Mouse (Mus musculus) heart, postnatal 25 days (tissue): ENCODE measurements at regions not wholly inside any gene's neighbourhood (a gene's known extent, or its start where the extent isn't known, plus 50 kb on each side); places are given as distances from the start of the nearest gene placed in this dataset.

Experiments used
- DNase-seq: peaks from one replicate; pipeline ENCODE4 v3.0.0; 2022; ENCODE audit warnings: low spot score
- intact Hi-C: fragments of 180-260 bp; cut with DNase I; formaldehyde crosslinking; loops from one replicate; pipeline ENCODE4 v1.15.1; 2025

DNA sequence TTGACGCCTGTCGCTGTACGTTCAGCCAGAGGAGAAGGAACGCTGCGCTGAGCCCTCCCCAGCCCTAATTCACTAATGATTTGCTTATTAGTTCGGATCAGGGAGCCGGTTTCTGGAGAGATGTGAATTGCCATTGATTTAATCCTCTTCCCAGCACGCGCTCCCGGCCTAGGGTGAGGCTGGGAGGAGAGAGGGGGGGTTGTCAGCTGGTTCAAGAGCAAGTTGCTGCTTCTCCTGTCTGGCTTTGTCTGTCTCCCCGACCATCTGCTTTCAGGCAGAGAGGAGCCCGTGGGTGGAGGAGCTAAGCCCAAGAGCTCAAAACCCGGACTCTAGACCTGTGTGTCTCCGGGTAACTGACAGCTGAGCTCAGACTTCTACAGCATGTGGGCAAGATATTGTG lies 304.4 kb downstream of the H2al1j start:
- intact Hi-C loops = loop anchor here (5.0 to 10.0 kb wide), 5 partner anchors 227 to 620 kb away; no protein-coding TSS in a partner anchor
- DNase-seq = no peak

DNA sequence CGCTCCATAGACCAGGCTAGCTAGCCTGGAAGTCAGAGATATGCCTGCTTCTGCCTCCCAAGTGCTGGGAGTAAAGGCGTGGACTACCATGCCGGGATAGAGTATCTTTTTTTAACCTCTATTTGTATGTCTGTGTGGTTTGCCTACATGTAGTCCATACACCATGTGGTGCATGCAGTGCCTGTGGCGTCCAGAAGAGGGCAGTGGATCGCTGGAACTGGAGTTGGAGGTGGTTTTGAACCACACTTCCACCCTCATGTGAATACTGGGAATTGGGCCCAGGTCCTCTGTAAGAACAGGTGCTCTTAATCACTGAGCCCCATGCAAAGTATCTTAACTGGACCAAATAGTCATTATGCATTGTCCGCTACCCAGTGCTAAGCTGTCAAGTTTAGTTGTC lies 306.2 kb downstream of the H2al1j start:
- intact Hi-C loops = loop anchor here (5.0 to 10.0 kb wide), 5 partner anchors 229 to 618 kb away; no protein-coding TSS in a partner anchor
- no peak for DNase-seq

DNA sequence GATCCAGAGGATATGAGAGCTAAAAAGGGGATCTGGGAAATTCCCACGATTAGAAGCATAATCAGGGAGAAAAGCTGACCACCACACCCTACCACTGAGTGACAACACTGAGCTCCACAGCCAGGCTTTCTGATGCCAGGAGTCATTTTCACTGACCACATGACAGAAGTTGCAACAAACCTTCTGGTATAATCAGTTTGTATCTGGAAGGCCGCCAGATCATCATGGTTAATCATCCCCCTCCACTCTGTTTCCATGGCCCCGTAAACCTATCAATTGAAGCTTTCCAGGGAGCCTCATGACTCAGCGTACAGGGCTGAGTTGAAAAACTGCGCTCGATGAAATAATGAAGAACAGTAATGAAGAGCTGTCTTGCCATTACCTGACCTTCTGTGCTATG lies 316.9 kb downstream of the H2al1j start:
- no peak for DNase-seq
- intact Hi-C loops = no loop called here

DNA sequence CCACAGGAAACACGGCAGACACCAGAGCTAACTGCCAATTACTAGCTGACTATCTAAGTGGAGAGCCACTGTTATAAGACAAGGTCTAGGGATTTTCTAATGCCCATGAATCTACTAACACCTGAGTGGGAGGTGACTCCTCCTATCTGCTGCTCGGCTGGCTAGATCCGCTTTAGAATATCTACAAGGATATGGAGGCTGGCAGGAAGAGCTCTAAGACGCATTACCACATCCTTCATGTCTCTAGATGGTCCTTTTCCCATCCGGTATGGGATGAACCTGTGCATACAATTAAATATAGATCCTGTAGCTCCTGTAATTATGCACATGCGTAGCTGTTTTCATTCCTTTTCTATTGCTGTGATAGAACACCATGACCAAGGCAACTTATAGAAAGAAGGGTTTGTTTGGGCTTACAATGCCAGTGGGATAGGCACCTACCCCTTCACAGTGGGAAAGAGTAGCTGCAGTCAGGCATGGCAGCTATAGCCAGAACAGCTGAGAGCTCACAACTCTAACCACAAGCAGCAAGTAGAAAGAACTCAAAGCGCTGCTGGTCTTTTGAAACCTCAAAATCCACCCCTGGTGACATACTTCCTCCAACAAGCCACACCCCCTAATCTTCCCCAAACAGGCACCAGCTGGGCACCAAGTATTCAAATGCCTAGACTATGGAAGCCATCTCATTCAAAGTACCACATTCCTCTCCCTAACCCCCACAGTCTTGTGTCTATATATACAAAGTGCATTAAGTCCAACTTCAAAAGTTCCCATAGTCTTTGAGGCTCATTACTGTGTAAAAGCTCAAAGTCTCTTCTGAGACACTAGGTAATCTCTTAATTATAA lies 319.3 kb downstream of the H2al1j start:
- intact Hi-C loops = no loop called here
- no peak for DNase-seq

DNA sequence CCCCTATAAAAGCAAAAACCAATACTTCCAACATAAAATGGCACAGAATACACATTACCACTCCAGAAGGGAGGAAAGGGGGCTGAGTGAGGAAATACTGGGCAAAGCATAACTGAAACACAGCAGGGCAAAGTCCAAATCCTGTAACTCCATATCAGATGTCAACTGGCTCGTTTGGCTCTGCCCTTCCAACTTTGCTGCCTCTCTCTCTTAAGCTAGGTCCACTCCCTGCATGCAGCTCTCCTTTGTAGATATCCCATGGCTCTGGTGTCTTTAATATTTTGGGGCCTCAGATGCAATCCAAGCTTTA lies 319.9 kb downstream of the H2al1j start:
- intact Hi-C loops = no loop called here
- DNase-seq = no peak

DNA sequence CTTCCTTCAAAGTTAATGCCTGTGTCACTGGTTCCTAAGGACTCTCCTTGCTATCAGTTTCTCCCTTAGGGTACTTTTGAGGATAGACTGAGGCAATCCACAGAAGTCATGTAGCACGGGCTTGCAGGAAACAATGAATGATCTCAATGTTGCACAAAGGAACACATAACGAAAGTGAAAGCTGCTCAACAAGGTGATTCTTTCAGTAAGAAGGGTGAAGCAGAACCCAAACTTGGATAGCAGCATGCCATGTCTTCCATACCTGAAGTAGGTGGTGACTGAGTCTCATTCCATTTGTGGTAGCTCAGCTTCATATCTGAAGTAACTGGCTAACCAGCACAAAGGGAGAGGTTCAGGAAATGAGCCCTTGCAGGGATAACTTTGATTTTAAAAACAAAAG lies 325.7 kb downstream of the H2al1j start:
- intact Hi-C loops = no loop called here
- DNase-seq = no peak

DNA sequence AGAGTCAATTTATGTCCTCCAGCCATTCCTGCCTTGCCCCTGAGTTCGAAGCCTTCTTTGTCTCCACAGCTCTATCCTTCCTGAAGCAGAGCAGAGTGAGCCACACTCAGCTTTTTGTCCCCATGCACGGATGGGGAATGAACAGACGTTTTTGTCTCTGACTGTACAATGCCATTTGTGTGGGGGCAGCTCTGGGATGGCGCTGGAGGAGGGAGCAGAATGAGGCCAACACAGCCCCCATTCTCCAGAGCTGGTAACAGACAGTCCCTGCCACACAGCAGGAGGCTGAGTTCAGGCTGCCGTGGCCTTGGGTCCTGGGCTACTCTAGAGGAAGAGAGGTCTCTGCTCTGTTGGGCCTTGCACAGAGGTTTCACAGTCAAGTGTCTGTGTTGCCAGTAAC lies 327.4 kb downstream of the H2al1j start:
- DNase-seq = no peak
- intact Hi-C loops = no loop called here

DNA sequence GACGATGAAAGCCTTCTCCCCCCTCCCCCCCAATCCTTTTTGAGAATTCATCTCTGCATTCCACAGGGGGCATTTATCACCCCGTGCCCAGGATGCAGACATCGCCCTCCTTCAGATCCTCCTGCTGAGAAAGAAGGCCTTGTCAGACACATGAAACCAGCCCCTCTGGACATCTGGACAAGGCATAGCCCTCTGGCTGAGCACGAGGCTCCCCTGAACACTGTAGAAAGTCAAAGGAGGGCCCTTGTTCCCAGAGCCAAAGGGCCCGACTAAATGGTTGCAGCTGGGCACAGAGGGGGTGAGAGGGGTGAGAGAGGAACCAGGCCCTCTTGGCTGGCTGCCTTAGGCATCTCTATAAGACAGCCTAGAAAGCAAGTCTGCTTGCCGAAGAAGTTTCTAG lies 327.8 kb downstream of the H2al1j start:
- intact Hi-C loops = no loop called here

DNA sequence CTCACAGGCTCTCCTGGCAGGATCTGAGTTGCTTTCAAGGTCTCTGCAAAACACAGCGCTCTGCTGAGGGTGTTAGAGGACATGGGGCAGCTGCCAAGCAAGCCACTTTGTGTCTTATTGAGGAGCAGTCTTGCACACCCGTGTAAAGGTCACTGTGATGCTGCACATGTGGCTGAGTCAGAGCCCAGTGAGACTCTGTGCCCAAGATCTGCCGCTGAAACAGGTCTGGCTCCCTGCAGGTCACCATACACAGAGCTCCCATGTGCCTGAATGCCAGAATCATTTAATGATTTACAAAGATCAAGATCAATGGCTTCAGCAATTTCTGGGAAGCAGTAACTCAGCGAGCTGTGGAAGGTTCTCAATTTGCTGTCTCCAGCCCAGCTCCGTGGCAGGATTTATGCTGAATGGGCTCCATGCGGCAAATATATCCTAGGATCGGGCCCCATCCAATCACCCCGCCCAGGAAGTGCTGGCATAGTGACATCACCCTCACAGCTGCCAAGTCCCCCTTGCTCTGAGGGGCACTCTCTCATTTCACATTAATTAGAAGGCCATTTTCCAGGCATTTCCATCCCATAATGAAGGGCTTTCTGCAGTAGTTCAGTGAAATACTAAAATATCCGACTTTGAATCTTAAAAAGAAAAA lies 330.1 kb downstream of the H2al1j start:
- intact Hi-C loops = no loop called here
- no peak for DNase-seq

More for the DNA sequence above, 327.8 kb downstream of the H2al1j start:
- DNase-seq = no peak

DNA sequence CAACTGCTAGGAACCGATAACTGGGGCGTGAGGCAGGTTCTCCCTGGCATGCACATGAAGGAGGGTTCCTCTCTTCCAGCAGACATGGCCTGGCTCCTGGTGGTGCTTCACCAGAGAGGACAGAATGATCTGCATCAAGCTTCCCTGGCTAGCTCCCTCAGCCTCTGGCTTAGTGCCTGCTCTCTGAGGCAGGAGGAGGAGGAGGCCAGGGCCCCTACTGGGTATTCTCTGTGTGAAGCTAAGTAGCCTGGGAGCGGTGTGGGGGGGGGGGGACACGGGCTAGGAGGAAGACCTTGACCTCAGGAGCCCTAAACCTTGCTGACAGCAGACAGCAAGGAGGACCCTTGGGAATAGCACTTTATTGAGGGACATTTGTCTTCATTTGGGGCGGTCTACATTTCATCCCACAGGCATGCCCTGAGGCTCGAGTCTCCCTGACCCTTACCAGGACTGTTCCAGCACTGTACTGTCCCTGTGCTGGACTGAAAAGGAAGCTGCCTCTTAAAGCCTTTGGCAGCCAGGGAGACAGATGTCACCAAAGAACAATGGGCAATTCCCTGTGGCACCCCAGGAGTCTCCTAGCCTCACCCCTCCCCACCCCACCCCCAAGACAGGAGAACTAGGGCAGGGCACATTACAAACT lies 335.7 kb downstream of the H2al1j start:
- intact Hi-C loops = loop anchor here (10.0 kb wide), 3 partner anchors 141 to 411 kb away; no protein-coding TSS in a partner anchor
- no peak for DNase-seq

DNA sequence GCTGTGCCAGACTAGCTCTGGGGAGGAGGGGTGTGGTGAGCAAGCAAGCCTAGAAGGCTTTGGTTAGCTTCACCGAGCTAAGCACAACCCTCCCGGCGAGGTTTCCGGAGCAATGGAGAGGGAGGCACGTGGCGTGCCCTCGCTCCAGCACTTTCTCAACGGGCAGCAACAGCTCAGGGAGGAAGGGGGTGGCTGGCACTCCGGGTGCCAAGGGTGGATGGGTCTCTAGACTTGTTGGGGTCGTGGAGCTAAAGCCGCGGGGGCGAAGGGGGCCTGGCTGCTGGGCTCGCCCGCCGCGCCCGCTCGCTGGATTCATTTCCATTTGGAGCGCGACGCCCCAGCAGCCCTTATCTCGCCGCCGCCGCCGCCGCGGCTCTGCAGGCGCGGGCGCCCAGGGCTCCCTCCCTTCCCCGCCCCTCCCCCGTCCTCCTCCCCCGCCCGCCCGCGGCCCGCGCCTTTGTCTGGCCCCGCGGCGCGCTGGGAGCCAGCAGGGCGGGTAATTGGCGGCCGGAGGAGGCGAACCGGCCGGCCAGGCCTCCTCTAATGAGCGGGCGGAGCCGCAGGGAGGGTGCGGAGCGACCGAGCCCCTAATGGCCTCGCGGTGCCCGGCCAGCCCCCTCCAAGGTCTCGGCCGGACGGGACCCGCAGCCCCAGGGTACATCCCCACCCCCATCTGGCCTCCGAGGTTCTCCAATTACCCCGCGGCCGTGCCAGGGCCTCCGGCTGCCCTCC lies 336.9 kb downstream of the H2al1j start:
- intact Hi-C loops = loop anchor here (5.0 to 10.0 kb wide), 4 partner anchors 63 to 410 kb away; no protein-coding TSS in a partner anchor
- DNase-seq = peak; percentile 51

DNA sequence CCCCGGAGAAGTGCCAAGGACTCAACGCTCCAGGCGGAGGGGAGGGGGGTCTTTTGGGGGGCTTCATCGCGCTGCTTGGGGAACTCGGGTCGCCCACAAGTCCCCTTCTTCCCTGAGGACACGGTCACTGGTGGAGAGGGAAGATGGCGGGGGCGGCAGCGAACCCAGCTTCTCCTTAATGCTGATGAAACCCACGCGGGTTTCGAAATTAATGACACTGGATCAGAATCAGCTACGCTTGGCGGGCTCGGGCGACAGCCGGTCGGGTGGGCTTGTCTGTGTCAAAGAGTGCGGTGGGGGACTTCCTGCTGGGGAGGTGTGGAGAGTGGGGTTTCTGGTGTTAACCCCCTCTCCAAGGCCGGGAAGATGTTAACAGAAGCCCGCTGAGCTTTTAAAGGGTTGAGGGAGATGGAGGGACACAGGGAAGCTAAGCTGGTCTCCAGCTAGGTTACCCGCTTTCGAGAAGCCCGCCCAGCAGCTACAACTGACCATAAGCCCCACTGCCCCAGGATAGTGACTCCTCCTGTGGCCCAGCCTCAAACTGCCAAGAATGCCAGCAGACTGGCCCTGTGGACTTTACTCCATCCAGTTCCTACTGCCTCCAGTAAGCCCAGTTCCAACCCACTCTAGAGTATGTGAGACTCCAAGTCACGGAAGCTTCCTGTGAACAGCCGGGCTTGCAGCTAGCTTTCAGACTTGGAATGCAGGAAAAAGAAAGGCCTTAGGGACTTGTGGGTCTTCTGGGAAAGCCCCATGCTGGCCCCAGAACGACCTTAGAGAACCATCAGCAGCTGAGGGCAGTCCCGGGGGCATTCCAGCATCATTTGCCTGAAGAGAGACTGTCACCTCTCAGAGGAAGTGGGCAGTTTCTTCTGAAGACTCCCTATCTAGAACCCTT lies 337.7 kb downstream of the H2al1j start:
- DNase-seq = no peak
- intact Hi-C loops = loop anchor here (5.0 to 10.0 kb wide), 4 partner anchors 62 to 409 kb away; no protein-coding TSS in a partner anchor

DNA sequence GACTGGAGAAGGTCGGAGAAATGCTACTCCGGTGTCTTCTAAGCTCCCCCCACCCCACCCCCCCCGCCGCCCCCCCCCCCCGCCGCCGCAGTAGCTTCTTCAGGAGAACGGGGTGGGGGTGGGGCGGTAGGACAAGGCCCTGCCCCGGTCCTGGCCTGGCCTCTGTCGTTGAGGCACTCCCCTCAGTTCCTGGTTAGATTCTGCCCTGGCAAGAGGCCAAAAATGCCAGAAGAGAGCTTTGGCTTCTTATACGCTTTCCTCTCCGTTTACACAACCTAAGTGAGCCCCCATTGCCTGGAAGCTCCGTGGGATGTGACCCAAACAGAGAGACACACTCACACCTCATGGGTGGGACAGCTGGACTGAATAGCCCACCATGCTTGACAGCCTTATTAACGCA lies 338.9 kb downstream of the H2al1j start:
- intact Hi-C loops = loop anchor here (5.0 to 10.0 kb wide), 4 partner anchors 61 to 408 kb away; no protein-coding TSS in a partner anchor

DNA sequence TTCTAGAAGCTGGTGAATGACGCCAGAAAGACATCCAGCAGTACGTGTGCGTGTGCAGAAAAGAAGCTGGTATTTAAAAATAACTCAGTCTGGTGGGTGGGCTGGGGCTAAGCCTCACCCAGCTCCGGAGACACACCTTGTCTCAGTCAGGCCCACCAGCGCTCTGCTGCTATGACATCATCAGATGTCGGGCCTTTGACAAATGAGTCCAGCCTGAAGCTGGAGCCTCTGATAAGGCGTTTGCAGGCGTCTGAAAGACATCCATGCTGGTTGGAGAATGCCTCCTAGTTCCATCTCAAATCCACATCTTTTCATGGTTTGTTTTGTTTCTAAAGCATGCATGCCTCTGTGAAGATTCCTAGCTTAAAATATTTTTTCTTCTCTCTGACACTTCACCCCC lies 344.2 kb downstream of the H2al1j start:
- intact Hi-C loops = no loop called here
- no peak for DNase-seq

More for the DNA sequence above, 338.9 kb downstream of the H2al1j start:
- DNase-seq = no peak

DNA sequence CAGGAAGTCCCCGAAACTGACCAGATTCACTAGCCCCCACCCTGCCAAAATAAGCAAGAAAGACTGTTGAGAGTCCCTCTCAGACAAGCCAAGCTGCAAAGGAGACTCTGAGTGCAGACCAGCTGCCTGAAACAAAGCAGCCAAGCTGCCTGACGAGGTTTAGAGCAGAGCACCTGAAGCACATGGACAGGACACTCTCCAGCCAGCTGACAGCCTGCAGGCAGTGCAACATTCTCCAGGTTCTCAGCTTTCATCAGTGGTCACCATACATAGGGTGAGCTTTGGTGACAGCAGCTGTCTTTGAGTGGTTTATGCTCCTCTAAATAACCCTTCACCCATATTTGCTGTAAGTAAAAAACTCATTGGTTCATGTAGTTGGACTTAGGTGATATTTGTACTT lies 350.5 kb downstream of the H2al1j start:
- intact Hi-C loops = no loop called here
- DNase-seq = no peak

DNA sequence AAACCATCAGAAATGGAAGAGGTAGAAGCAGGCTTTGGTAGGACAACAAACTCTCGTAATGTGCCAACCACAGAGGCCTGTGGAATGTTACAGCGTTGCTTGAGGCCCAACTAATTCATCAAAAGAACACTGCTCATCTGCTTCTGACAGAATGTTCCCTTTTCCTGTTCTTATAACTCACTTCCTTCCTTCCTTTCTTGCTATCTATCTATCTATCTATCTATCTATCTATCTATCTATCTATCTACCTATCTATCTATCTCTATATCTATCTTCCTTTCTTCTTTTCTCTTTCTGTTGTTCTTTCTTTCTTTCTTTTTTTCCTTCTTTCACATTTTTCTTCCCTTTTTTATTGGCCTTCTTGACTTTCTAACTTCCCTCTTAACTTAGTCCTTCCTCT lies 353.7 kb downstream of the H2al1j start:
- DNase-seq = no peak
- intact Hi-C loops = no loop called here

DNA sequence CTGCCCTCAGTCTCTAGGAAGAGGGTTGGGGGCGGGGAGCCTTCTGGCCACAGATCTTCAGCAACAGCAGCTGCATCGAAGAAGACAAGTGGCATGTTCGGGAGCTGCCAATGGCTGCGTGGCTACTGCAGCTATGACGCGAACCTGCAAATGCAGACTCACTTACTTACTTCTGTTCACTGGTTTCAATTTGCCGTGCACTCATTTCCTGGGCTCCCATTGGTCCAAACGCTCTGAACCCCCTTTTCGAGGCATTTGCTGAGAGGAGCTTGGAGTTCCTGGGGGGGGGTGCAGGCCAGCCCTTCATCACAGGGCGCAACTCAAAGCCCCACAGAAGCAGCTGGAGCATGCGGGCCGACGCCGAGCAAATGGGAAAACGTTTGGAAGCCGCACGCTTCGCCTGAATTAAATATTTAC lies 362.4 kb downstream of the H2al1j start:
- DNase-seq = no peak
- intact Hi-C loops = no loop called here

DNA sequence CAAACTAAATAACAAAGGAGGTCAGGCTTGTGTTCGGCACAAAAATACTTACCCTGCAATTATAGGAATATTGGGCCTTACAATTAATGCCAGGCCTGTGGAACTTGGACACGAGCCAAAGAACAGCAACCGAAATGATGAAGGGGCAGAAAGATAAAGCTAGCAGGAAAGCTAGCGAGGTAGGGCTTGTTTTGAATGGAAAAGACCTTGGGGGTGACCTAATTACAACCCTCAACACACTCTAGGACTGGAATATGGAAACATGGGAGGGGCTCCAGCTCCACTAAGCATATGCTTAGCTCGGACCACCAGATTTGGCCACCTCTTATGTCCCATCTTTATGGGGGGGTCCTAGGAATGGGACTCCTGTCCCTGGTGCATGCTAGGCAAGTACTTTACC lies 362.8 kb downstream of the H2al1j start:
- DNase-seq = no peak
- intact Hi-C loops = no loop called here

DNA sequence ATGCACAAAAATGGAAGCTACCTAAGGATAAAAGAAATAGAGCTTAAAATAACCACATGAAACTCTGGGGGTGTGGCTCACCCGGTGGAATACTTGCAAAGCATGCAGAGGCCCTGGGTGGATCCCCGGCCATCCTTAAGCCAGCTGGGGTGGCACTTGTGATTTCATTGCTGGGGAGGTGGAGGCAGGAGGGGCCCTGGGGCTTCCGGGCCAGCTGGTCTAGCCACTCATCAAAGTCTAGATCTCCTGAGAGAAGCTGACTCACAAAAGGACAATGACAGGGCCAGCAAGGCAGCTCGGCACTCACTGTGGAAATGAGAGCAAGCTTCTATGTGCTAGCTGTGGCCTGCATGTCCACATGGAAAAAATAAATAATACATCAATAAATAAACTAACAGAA lies 363.4 kb downstream of the H2al1j start:
- intact Hi-C loops = no loop called here
- no peak for DNase-seq
